Mouse (Mus musculus) thymus, postnatal 10 days (tissue): Measurements from ENCODE around the gene Prdm16.

Experiments
- DNase-seq, 2 experiments: peaks; one replicate each; pipeline ENCODE4 v3.0.0; 2021; ENCODE audit warnings: low spot score in 2 of 2

Prdm16 gene

DNA sequence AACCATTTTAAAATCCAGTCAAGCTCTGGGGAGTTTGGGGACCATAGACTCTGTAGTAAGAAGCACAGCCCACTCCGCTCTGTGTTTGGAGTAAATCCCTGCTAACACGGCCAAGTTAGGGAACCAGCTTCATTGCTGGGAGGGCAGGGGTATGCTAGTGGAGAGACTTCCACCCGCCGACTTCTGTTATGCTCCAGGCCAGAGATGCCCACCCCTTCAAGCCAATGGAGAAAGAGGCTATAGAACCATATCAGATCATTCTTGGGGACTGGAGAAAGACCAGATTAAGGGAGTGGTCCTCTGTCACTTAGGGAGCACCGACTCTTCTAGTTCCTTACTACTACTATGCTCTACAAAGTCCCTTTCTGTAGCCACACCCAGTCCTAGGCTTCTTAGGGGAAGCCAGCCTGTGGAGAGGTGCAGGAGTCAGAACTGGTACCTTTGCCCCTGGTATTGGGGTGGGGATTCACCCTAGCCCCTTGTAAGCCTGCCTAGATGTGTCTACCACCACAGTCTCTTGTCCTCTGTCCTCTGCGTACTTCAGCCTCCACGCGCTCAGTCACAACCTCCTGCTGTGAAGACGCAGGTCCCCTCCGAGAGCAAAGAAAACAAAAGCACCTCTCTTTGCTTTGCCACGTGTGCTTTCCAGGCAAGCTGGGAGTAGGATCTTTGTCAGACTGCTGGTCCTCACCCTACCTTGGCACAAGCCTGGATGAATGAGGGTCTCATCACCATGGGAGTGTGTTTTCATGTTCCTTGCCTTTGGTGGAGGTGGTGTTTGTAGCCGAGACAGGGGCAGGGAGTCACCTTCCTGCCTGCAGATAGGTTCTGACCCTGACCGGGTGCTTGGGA, 3.1 kb upstream of the Prdm16 start:
- DNase-seq = no peak

DNA sequence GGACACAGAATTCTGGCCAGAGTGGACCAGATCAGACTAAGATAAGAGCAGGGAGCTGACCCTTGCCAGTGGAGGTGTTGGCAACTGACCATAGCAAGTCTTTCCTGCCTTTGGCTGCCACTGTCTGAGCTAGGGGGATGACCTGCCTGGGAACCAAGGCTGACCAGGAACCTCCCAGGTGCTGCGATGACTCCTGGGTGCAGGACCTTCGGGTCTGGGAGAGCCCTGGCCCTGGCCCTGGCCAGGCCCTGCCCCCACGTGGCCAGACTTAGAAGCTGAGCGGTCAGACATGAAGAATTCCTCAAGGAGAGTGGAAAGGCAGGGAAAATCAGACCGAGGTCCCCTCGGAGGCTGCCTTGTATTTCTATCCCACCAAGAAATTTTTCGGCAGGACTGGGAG, 2.5 kb upstream of the Prdm16 start:
- no peak for DNase-seq

DNA sequence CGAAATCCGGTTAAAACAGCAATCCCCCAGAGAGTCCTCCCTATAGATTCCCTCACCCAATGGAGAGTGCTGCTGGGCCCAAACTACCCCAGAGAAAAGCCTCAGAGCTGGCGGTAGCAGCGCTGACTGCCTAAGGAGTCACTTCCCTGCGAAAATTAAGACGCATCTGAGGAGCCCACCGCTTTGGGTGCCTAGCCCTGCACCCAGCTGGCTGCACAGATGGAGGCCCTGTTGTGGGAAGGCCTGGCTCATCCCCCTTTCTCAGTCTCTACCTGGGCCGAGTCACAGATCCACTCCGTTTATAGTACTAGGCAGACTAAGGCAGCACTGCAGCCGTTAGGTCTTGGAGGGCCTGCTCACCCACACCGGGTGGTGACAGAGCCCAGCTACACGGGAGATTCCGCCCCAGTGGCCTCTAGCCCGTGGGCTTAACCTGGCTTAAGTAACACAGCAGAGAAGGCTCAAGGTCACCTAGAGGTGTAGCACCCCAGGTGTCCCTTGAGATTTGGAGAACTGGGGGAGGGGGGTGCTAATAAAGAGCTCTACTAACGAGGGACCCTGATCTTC, 1.7 kb upstream of the Prdm16 start:
- DNase-seq = no peak

DNA sequence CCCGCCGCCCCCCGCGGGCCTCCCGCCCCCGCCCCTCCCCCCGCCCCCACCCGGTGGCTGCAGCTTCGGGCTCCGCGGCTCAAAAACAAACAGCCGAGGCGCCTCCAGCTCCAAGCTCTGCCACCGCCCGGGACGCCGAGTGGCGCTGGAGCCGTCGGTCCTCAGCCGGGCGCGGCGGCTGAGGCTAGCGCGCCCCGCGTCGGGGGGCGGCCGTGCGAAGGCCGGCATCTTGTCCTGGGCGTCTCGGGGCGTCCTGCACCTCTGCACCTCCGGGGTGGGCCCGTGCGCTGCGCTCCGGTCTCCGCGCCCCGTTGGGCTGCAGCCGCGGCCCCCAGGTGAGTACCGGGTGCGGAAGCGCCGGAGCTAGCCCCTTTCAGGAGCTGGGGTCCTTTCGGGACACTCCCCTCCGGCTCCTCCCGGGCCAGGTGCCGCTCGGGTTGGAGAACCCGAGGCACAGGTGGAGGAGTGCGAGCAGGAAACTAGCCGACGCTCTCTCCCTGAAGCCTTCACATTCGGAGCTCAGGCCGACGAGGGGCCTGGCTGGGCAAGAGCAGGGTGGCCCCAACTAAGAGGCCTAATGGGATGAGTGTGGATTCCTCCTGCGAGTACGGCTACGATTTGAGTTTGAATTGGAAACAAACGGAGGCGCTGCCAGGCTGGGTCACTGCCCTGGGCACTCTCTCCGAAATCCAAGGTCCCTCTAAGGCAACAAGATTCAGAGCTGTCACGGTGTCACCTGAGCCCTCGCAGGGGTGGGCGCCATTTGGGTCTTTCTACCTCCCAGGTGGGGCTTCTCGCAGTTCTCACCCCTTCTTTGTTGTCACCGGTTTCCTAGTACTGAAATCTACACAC, 1.0 kb upstream of the Prdm16 start:
- DNase-seq = no peak

DNA sequence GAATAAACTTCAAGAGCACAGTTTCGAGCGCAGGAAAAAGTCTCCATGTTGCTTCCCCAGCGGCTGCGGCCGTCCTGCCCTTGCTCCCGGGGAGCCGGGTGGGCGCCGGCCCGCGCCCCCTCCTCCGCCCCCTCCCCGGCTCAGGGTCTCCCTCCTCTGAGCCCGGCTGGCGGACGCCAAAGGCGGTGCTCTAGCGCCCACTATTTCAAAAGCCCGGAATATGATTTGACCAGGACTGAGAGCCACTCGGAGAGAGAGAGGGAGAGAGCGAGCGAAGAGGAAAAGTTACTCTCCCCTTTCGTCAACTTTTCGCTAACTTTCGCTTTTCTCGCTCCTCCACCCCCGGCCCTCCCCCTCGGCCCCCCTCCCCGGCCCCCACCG, 630 bp downstream of the Prdm16 start:
- no peak for DNase-seq

DNA sequence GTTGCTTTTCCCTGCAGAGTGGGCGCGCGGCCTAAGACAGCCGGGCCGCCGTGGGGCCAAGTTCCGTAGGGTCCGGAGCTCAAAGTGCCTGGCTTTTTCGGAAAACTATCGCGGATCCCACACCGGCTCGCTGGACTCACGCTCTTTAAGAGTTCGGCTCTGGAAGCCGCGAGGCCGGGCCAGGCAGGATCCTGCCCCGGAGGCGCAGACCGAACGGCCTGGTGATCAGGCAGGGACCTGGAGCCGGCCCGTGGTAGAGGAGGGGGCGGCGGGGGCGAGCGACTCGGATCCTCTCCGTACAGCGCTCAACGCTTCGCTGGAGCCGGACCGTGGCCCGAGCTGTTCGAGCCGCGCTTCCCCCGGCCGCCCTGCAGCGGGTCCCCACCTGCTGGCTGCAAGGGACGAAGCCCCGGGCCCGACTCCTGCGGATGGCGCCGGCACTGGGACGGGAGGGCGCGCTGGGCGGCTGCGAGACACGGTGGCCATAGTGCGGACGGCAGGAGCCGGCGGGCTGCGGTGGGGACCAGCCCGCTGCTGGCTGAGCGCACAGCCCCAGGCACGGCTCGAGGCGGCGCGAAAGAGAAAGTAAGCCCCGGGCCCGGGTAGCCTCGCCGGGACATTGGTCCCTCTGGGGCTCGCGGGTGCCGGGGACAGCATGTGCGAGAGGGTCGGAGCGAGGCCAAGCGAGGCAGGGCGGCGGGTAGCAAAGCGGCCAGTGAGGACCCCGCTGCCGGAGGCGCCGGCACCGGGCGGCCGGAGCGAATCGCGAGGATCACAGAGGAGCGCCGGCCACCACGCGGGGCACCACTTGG, 1.2 kb downstream of the Prdm16 start:
- no peak for DNase-seq

DNA sequence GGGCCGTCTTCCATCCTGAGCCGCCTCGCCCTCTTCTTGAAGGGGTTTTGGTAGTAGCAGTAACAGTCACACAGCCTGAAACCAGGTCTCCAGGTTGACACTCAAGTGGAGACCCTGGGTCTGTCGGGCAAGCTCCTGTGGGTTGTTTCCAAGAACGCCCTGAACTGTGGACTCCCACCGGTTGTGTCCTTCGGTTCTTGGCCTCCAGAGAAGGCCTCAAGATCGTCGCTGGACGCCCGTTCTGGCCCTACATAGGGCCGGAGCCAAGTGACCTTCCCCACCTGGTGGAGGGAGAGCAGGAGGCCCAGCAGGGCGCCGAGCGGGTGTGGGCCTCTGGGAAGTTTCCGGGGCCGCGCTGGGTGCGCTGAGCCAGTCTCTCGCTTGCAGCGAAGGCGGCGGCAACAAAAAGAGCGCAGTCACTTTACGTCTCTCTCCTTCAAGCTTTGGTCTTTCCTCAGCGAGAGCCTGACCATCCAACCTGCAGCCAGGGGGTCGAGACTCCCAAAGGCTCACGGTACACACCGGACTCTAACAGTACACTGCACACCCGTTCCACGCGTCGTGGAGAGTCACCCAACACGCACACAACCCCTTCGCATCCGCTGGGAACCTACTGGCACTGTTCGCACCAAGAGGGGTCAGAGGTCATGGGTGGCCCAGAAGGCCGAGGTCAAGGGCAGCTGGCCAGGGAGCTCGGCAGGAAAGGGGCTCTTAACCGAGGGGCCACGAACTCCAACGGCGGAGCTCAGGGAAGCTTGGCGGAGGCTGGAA, 2.0 kb downstream of the Prdm16 start:
- DNase-seq = no peak

DNA sequence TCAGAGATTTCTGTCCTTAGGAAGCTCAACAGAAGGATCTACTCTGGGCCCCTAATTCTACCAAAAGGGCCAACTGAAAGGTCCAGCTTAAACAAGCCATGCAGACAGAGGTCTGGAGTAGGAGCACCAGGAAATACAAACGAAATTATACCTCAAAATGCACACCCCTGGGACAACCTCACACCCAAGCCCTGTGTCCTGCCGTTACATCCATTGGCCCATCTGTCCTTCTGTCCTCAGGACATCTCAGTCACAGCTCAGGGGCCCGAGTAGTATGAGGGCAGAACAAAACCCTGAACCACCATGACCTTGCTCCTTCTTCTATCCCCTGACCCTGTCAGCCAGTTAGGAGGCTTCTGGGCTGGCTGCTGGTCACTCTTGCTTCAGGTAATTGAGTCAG, 2.7 kb downstream of the Prdm16 start:
- no peak for DNase-seq

DNA sequence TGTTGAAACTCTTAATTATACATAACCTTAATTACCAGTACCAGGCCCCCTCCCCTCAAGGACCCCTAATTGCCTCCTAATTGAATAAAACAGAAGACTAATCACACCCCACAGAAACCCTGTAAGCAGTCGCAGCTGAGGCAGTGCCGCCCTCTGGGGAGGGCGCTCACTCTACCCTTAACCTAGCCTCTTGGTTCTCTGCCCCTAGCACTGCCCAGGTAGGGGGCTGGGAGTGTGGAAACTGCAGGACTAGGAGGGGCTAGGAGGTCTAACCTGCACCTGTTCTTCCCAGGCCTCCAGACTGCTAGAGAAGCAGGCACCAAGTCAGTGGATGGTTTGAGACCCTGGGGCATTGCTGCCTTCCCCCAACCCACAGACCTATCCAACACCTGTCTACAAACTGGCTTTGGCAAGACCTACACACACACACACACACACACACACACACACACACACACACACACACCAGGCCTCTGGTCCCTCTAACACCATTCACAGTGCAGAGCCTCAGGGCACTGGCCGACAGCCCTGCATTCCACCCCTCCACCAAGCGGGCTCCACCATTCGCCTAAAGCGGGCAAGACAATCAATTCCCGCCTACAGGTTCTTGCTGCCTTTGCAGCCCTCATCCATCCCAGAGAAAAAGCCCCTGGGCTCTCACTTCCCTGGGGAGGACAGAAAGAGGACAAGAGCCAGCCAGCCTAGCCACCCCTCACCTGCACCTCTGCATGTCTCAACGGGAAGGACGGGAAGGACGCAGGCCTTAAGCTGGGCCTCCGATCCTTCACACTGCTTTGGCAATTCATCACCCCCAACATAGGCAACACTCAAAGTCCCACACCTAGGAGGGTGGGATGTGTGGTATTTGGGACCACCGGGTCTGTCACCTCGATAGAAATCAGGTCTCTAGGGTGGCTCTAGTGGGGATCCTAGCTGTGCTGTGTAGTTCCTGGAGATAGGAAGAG, 3.6 kb downstream of the Prdm16 start:
- DNase-seq = no peak

DNA sequence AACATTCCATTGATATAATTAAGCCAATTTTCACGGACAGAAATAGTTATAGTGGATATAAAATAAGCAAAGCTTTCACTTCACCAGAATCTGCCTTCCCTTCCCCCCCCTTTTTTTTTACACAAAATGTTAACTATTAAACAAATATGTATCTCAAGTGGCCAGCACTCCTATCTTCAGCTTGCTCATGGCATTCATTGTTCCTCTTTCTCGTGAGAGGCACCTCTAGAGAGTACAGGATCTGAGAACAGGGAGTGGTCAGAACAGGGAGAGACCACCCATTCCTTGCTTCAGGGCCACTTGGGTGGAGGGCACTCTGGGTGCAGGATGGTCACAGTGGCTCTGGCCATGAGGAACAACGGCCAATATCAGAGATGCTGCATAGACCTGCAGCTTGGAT, 5.9 kb downstream of the Prdm16 start:
- DNase-seq = no peak

DNA sequence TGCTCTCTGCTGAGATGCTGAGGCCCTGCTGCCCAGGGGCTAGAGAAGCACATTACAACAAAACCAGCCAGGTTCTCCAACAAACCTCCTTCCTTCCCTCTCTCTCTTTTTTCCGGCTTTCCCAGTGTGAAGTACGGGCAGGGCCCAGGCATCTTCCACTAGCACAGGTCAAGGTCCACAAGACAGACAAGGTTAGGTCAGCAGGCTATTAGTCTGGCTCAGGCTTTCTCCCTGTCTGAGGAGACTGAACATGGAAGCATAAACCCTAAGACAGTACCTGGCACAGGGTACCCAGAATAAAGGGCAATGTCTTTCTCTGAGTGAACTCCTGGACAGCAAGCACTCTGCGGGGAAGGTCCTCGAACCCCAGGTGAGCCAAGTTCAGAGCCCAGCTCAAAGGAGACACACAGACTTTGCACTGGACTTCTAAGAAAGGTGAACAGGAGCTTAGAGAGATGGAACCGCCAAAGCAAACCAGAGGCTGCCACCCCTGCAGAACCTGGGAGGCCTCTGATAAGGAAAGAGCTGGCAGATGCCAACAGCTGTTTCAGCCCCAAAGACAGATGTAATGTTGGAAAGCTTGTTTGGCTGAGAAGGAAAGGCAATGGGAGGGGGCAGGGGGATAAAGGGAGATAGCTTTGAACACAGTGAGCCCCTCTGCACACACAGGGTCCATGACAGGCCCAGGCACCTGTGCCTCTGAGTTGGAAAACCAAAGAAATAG, 9.1 kb downstream of the Prdm16 start:
- no peak for DNase-seq

DNA sequence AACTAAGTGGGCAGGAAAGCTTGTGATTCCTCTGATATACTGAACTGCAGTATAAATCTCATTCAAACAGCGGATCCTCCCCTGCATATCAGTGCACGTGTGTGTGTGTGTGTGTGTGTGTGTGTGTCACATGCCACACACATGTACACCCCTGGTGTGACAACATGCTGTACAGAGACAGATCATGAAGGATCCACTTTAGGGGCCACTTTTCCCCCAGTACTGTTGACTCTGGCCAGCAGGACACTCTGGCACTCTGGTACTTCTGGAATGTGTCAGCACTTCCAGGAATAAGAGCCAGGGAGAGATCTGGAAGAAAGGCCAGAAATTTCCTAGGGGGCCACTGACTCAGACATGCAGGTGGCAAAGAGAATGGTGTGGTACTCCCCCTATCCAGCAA, 10.4 kb downstream of the Prdm16 start:
- DNase-seq = no peak

DNA sequence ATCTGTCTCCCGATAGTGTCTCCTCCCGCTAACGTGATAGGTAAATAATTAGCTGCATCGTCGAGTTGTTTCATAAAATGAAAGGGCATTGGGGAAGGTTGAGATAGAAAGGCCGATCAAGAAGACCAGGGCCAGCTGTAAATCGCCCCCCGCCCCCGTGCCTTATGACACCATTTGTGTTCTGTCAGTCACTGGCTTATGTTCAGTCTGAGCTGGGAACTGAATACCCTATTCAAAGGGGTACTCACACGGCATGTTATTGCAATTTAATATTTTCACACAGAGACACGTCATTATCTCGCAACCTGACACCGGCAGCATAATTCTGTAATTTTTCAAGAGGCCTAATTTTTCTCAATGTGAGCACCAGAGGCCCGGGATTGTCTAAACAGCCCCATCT, 11.0 kb downstream of the Prdm16 start:
- DNase-seq = no peak

DNA sequence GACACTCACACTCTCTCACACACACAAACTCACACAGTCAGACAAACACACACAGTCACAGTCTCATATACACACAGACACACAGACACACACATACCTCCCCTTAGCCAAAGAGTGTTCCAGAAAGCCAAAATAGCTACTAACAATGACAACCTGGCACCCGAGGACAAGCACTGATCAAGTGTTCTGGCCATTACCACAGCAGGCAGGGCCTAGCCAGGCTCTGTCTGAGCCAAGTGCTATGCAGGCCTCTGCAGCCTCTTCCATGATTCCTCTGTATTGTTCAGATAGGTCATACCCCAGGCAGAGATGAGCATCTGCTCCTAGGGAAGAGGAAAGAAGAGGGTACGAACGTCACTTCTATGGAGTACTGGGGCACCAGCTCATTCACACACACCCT, 13.4 kb downstream of the Prdm16 start:
- DNase-seq = no peak

DNA sequence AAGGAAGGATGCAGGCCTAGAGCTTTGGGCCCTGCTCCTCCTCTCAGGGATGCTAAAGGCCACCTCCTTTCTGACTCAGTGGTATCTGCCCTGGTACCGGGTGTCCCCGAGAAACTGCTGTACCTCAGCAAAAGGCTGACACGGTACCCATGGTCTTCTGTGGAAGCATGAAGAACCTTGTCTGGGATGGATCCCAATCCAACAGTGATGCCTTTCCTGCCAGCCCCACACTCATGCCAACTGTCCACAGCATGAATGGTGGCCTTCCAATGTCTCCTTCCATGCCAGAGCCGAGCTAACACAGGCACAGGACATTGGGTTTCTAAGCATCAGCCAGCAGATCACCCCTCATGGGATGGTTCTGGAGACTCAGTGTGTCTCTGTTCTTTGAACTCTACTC, 14.2 kb downstream of the Prdm16 start:
- no peak for DNase-seq

DNA sequence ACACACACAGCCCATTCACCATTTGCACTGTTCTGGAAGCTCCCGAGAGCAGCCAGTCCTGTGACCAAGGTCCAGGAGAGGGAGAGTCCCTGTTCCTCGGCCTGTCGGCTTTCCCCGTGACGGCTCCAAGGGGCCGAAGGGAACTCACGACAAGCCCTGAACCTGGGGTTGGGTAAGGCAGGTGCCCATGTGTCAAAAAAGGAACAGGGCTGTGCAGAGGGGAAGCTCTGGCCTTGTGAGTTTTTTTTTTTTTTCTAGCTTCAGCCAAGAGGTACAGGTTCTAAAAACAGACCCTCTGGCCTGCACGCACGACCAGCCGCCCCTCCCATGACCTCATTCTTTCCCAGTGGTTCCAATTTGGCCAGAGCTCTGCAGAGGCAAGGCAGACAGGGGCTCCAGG, 25.5 kb downstream of the Prdm16 start:
- DNase-seq = no peak

DNA sequence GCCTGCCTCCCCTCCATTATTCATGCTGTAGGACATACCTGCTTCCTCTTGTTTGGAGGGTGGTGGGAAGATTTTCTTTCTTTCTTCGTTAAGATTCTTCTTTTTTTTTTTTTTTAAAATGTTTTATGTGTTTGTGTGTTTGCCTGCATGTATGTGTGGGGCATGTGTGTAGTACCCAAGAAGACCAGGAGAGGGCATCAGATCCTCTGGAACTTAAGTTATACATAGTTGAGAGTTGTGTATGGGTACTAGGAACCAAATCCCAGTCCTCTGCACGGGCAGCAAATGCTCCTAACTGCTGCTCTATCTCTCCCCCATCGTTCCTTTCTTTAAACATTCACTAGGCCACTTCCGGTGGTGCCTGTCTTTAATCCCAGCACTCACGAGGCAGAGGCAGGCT, 28.9 kb downstream of the Prdm16 start:
- no peak for DNase-seq

DNA sequence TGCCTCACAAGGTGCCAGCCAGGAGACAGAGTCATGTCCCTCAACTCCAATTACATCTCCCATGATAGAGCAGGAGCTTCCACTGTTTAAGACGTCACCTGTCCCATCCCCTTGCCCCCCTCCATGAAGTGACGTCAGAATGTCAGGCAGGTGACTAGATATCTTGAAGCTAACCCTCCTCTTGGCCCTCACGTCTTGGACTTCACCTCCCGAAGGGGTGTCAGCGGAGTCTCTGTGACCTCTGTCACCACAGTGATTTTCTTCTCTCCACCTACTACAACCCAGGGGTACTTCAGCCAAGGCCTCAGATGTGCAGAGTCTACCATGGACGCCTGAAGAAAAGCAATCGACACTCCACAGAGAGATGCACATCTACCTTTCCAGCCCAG, 32.2 kb downstream of the Prdm16 start:
- DNase-seq = no peak

DNA sequence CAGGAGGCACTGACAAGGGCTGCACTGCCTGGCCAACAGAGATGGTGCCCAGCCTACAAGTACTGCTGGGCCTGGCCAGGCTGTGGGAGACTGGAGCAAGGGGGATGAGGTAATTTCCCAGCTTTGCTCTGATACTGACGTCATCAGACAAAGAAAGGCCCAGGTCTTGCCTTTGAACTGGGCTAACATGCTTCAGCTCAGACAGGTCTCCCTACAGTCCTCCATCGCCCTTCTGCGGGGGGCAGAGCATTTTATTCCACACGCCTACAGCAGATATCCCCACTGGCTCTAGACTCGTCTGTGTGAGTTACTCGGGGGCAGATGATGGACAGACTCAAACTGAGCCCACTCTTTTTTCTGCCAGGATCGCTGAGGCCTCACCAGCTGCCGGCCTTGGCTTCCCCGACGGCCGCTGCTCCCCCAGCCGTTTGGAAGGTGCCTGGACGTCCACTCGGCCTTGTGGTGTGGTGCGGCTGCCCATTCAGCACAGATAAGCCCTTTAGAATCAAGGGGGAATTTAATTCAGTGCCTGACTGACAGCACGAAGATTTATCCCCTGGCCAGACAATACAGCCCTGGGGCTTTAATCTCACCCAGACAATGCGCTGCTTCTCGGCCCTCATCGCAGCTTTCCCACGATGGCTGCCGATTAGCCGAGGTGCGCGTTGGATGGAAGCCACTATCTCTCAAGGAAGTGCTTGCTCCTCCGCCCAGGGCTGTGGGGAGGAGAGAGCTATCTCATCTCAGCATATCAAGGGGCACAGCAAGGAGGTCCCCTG, 32.8 kb downstream of the Prdm16 start:
- no peak for DNase-seq
